Mouse (Mus musculus) thymus, postnatal 25 days (tissue): ENCODE measurements around the gene Prph2.

Experiments used
- DNase-seq: peaks from one replicate; pipeline ENCODE4 v3.0.0; 2022

The Prph2 gene

DNA sequence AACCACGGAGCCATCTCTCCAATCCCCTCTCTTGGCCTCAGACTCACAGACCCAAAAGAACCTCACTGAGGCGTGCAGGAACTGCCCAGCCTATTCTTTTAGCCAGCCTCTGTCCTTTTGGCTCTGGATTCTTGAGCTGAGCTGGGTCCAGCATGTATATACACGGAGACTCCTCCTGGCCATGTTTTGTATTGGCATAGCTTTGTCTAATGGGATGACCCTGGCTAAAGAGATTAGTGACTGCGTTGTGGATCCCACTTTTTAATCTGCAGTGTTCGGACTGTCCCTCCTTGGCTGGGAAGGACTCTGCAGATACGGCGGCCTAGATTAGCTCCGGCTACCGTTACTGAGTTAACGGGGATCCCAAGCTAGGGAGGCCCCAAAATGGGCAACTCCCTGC is at the start of gene Prph2:
Prph2 (plus strand) TSS at position 274 of the 400 bp plus-strand sequence.
- DNase-seq, result no peak

DNA sequence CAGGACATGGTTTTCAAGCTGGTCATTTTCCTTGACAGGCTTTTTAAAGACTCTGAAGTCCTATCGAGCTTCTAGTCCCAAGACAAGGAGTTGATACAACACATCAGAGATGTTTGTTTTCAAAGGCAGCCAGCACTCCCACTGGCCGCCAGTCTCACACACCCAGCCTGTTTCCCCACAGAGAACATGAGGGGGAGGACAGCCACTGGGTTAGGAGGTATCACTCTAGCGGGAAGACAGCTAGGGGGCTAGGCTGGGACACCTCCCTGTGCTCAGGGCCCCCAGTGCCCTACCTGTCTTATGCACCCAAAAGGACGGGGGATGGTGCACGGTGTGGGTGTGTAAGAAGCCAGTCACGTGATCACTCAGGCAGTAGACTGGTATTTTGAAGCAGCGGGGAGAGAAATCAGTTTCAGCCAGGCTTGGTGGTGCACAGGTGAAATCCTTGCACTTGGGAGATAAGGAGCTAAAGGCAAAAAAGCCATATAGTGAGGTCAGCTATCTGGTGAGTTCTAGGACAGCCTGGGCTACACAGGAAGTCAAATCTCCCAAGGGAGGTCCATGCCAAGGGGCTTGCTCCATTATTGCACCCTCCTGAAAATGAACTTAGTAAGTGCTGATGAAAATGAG is 45.6 kb upstream of the Prph2 start:
- no peak for DNase-seq

DNA sequence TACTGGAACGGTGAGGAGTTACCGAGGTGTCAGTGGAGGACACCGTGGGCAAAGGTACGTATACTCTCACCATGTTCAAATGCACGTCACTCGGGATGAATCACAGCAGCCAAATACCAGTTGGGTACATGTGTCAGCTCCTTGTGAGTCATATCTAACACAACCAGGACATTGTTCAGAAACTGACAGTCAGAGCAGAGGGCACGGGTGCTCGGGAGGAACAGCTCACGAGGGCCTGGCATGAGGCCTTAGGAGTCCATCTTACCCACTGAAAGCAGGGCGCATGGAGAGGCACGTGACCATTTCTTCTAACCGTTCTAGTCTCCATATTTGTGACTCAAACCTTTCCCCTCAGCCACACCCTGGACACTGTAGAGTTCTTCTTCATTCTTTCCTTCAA is 43.4 kb upstream of the Prph2 start:
- no peak for DNase-seq

DNA sequence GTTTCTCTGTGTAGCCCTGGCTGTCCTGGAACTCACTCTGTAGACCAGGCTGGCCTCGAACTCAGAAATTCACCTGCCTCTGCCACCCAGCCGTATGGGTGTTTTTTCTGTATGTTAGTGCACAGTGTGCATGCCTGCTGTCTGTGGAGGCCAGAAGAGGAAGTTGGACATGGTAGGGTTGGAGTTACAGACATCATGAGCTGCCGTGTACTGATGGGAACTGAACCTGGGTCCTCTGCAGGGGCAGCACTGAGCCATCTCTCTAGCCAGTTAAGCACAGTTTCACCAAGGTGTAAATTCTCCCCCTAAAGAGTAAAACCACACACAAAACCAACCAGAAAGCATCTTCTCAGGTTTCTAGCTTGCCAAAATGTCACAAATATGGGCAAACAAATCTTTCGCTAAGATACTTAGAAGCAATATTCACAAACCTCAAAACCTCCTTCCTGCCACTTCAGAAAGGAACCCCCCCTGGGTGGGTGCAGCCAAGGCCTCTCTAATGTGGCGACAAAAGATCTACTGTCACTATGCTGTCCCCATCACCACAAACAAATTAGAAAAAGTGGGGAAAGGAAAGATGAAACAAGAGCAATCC is 40.0 kb upstream of the Prph2 start:
- peak; percentile 72 for DNase-seq

DNA sequence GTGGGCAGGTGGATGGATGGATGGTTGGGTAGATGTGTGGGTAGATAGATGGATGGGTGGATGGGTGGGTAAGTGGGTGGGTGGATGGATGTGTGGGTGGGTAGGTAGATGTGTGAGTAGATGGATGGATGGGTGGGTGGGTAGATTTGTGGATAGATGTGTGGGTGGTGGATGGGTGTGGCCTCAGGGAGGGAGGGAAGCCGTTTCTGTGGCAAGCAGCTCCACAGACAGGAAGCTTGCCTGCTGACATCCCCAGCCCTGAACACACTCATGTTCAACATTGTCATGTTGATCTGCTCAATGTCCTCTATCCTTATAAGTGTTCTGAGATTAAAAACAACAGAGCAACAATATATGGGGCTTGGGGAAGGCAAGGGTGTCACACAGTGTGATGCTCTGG is 39.3 kb upstream of the Prph2 start:
- peak; percentile 29 for DNase-seq

DNA sequence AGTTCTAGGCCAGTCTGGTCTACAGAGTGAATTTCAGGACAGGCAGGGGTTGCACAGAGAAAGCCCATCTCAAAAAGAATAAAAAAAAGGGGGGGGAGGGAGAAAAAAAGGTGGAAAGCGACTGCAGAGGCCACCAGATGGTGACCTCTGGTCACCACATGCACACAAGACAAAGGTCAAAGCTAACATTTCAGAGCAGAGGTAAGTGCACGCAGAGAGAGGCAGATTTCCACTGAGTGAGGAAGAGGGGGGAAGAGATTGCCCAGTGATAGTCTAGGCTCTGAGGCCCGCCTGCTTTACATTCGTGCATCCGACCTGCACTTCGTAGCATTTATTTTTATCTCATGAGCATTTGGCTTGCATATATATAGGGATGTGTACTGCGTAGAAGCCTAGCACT is 37.5 kb upstream of the Prph2 start:
- DNase-seq, result no peak

DNA sequence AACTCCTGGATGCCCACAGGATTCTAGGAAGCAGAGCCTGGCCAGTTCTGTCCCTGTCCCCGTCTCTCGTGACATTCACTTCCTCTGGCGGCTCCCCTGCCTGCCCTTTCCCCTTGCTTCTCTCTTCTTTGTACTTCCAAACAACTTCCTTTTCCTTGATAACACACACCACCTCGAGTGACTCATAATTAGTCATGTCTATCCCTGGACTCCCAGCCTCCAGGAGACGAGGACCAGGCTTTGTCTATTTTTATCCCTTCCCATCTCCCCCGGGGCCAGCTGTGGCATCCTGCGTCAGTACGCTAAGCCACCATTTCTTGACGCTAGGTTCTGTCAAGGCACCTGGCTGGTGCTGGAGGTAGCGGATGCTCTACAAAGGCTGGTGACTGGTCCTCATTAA is 36.1 kb upstream of the Prph2 start:
- no peak for DNase-seq

DNA sequence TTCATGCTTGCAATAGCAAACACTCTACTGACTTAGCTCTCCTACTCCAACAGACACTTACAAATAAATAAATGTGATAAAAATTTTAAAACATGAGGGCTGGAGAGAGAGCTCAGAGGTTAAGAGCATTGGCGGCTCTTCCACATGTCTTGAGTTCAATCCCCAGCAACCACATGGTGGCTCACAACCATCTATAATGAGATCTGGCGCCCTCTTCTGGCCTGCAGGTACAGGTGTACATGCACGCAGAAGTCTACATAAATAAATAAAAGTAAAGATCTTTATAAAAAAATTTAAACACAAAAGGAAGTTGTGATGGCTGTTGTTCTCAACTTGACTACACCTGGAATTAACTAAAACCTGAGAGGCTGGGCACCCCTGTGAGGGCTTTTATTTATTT is 34.6 kb upstream of the Prph2 start:
- peak; percentile 49 for DNase-seq

DNA sequence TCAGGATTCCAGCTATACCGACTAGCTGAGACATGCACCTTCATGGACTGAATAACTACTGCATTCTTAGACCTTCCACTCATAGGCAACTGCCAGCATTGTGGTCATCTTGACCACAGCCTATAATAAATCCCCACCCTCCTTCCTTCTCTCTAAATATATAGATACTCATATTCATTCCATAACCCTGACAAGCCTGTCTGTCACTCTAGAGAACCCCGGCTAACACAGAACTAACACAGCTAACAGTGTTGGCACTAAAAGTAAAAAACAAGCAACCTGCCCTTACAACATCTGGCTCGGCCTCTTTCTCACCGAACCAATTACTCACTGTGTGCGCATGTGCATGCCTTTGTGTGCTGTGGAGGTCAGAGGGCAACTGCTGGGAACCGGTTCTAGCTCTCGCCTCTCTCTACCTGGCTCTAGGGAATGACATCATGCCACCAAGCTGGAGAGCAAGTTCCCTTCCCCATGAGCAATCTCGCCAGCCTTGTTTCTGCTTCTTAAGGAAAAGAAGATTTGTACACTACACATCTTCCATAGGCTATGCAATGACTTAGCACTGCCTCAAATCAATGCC is 33.8 kb upstream of the Prph2 start:
- DNase-seq, result no peak

DNA sequence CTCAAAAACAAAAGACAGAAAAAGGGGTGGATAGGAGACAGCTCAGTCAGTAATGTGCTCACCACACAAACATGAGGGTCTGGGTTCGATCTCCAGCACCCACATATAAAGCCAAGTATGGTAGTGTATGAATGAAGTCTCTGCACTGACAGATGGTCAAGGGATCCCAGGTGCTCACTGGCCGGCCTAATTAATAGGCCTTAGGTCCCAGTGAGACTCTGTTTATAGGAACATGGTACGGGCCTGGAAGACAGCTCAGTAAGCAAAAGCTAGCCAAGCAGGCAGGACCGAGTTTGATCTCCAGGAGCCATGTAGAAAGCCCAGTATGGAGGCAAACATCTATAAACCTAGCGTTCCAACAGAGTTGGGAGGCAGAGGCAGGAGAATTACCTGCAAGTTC is 33.2 kb upstream of the Prph2 start:
- no peak for DNase-seq

DNA sequence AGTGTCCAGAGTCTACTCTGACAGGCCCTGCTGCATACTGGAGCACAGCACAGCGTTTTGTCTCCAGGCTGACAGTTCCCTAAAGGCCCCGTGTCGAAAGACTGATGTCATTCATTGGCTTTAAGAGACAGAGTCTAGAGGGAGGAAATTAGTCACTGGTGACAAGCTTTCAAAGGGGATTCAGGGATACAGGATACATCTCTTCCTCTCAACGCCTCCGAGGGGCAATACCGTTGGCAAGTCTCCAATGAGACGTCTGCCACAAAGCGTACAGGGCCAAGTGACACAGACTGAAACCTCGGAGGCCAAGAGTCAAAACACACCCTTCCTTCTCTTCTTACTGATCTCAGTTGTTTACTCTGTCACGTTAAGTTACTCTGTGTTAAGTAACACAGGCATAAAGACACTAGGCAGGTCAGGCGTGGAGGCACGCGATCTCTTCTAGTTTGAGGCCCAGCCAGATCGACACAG is 30.4 kb upstream of the Prph2 start:
- DNase-seq, result no peak

DNA sequence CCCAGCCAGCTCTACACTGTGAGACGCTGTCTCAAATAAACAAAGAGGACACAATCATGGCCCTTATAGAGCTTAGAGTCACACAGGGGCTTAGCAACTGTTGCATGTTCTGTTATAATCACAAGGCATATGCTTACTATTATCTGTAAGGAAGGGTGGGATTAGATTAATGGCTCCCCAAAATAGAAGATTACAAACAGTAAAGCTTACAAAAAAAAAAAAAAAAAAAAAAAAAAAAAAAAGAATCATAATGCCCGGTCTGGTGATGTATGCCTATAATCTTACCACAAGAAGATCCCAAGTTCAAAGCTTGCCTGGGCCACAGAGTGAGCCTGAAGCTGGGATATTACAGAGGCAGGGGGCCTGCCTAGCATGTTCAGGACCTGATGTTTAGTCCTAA is 29.9 kb upstream of the Prph2 start:
- DNase-seq, result no peak

DNA sequence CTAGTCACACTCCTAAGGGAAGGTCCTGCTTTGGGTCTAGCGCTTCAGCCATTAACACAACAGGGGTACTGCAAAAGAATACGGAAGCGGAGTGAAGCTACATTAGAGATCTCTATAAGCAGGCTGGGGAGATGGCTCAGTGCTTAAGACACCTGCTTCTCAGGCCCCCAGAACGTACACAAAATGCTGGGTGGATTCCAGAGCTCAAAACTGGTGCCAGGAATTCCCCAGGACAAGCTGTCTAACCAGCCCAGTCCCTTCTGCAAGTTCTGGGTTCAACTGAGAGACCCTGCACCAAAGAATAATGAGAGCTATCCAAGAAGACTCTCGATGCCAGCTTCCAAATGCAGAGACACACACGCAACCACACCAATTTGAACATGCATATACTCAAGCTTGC is 28.5 kb upstream of the Prph2 start:
- no peak for DNase-seq

DNA sequence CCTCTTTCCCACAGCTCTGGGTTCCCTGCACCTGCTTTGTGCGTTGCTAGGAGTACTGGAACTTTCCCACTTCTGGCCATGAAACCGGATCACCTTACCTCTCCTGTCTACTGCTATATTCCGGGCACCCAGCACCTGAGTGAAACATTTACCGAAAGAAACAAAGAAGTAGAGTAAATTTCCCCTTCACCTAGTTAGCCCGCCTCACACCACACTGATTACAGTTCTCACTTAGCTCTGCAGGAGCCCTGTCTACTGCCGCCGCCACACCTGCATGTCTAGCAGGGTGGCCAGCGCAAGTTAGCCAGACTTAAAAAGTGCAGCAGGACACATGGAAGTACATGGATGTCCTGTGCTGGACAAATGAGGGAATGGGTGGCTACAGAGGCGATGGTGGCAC is 27.2 kb upstream of the Prph2 start:
- no peak for DNase-seq

DNA sequence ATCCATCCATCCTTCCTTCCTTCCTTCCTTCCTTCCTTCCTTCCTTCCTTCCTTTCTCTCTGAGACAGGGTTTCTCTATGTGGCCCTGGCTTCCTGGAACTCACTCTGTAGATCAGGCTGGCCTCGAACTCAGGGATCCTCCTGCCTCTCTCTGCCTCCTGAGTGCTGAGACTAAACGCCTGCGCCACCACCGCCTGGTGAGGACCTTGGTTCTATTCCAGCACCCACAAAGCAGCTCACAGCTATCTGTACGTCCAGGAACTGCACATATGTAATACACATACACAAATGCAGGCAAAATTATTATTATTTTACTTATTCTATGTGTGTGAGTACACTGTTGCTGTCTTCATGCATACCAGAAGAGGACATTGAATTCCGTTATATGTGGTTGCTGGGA is 25.5 kb upstream of the Prph2 start:
- DNase-seq, result no peak

DNA sequence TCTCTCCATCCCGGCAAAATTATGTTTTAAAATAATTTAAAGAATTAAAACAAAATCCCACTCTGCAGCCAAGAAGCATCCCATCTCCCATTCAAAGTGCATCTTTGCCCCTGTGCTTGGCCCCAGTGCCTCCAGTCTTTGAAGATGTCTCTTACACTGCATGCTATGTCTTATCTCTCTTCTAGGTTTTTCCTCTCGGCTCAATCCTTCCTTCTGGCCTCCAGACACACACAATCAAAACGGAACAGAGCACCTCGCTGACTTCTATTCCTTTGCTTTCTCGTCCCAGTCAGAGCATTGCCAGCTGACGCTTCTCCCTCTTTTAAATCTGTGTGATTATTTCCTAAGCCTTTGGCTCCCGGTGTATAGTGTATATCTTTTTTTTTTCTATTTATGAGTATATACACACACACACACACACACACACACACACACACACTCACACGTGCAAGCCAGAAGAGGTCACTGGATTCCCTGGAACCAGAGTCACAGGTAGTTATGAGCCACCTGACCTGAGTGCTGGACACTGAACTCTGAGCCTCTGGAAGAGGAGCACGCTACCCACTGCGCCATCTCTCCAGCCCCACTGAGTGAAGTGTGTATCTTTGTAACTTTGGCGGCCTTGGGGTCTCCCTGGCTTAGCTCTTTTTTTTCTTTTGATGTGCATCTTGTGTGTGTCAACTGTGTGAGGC is 24.9 kb upstream of the Prph2 start:
- no peak for DNase-seq

DNA sequence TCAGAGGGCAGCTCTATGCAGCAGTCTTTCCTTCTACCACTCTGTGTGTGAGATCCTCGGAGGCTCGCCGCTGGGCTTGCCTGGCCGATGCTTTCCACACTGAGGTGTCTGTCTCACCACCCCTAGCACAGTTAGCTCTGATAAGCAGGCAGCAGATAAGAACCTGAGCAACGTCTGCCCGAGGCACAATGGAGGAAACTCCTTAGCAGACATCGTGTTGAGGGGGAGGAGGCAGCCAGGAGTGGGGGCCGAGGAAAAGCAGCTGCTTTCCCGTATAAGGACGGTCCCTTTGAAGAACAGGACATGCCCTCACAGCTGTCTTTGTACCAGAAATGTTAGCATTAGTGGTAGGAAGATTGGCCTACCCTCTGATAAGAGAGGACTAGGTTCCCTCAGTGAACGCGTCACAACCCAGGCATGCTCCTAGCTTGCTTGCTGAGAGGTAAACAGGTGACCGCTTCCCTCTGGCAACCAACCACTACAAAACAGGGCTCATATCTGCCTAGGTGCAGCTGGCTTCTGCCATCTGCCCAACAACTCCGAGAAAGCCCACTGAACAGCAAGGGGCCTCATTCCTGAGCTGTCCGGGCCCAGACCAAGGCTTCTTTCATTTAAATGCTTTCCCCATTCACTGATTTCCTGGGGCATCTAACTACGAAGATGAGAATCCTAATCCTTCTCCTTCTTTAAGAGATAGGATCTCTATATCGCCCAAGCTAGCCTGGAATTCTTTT is 24.2 kb upstream of the Prph2 start:
- DNase-seq, result no peak

DNA sequence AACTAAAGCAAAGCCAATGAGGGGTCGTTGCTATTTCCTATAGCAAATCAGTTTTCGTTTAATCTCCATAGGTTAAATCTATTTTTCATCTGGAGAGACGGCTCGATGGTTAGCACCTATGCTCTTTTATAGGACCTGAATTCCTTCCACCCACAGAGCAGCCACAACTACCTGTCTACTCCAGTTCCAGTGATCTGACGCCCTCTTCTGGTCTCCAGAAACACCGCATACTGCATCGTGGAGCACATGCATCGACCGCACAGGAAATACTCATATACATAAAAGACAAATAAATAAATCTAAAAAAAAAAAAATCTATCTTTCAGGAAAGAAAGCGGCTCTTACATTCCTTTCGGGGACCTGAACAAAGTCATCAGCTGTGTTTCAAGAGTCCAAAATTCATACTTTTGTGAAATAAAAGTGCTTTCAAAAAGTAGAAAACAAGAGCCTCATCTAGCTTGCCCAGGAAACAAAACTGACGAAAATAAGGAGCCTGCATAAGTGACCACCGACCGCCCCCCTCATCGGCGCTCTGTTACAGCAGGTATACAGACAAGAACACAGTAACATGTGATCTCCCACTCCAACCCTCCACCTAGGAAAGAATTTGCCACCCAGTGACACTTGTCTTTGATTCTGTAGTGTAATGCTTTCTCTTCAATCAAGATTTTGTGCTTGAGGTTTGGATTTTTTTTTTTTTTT is 21.6 kb upstream of the Prph2 start:
- DNase-seq, result peak; percentile 54

DNA sequence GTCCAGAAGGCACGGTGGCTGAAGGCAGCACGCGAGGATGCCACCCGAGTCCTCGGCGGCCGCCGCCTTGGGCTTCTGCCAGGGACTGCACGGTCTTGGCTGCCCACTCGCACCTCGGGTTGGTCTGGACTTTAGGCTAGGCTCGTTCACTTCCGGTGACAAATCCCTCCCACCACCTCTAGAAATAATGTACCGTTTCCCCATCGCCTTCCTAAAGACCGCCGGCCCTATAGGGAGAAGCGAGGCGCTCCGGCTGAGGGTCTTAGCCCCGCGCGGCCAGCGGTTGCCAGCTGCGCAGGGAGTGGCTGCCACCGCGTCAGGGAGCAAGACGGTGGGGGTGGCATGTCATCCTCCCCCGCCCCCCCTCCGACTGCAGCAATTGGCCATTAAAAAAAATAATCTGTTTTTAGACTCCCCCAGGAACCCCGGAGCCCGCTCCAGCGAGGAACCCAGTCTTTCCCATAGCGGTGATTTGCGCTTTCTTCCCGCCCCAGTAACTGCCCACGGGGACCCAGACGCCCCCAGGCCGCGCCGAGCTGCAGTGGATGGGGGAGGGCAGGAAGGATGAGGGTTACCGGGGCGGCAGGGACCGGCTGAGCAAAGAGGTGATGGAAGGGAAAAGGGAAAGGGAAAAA is 20.7 kb upstream of the Prph2 start:
- peak; percentile 65 for DNase-seq

DNA sequence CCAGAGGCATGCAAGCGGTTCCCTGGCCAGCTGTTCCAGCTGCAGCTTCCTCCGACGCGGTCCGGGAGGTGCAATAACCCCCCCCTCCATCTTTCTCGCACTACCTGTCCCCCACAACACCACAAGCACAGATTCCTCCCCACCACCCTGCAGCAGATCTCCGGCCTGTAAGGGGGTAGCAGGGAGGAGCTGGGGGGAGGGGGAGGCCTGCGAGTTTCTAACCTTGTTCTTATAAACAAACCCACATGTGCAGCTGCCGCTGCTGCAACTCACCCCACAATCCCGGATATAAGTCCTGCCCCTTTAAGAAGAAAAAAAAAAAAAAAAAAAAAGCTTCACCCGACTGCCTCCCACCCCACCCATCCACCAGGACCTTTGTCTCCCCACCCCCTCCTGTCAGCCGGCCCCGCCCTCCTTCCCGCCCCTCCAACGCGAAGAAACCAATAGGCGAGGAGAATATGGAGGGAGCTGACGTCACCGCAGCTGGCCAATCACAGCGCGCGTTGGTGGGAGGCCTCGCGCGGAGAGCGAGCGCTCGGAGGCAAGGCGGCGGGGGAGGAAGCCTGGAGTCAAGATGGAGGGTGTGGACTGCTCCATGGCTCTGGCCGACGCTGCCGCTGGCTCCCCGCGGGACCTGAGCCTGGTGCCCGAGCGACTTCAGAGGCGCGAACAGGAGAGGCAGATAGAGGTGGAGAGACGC is 20.0 kb upstream of the Prph2 start, which contains the start of gene Tbcc:
Tbcc (plus strand) TSS at position 569 of the 700 bp plus-strand sequence.
- peak; percentile 96 for DNase-seq

DNA sequence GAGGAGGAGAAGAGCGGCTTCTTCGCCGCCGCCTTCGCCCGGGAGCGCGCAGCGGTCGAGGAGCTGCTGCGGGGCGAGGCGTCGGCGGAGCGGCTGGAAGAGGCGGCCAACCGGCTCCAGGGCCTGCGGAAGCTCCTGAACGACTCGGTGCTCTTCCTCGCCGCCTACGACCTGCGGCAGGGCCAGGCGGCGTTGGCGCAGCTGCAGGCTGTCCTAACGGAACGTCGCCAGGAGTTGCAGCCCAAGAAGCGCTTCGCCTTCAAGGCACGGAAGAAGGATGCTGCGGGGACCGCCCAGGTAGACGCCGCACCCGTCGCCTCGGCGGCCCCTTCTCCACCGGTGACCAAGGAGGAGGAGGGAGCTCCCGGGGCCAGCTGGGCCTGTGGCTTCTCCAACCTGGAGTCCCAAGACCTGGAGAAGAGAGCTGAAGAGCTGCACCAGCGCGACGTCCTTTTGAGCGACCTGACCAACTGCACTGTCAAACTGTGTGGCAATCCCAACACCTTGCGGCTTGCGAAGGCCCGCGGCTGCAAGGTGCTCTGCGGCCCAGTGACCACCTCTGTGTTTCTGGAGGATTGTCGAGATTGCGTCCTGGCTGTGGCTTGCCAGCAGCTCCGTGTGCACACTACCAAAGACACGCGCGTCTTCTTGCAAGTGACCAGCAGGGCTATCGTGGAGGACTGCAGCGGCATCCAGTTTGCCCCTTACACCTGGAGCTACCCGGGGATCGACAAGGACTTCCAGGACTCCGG is 19.2 kb upstream of the Prph2 start:
- peak; percentile 56 for DNase-seq
